Mouse (Mus musculus) lung, postnatal 10 days (tissue): ENCODE data around the gene Tlr9.

Experiments
- DNase-seq: peaks from one replicate; pipeline ENCODE4 v3.0.0; 2021

The Tlr9 gene

DNA sequence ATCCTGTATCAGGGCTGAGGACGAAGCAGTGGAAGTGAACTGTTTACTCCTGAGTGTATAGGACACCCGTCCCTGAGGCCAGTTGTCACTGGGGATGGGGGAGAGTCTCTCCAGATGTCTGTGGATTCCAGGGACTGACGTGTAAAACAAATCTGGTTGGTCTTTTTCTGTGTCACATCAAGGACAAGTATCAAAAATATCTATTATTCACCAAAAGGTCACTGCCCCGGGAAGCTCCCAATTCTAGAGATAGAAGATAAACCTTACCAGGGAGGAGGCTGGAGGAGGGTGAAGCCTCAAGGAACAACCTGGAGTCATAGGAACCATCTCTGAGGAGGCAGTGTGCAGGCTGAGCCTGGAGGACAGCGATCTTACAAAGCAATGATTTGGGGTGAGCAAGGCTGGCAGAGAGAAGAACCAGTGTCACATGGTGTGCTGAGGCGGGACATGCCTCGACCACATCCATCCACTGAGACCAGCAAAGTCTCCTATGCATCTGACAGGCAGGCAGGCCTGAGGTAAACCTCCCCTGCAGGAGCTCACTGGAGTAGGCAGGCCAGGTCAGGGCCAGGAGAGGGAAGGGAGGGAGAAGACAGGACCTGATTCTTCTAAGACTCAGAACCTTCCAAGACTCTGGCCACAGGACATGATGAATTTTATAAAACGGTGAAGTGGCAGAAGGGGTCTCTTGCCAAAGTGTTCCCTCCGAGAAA, 46.8 kb downstream of the Tlr9 start:
- DNase-seq = no peak

DNA sequence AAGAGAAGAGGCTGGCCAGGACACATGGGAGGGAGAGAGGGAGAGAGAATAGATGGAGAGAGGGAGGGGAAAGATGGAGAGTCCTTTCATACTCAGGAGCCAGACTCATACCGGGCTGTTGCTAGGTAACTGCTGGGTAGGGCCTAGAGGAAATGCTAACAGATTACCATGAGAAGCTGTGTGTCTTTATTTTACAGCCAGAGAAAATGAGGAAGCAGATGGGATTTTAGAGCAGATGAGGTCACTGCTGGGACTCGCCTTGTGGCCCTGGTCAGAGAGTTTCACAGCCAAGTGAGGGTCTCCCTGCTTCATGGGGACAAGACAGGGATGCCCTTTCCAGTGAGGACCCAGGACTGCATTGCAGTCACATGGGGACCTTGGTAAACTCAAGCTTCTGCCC, 47.5 kb downstream of the Tlr9 start:
- DNase-seq = no peak

DNA sequence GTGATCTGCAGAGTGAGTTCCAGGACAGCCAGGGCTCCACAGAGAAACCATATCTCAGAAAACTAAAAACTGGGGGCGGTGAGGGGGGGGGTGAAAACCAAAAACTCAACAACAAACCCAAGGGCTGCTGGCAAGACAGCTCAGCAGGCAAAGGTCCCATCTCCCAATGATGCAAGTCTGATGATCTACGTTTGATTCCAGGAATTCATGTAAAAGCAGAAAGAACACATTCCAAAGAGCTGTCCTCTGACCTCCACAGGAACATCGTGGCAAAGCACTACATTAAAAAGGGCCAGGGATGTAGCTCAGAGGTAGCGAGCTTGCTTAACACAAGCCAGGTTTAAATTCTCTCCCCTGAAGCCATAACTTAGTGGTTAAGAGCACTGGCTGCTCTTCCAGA, 48.3 kb downstream of the Tlr9 start:
- DNase-seq = no peak

DNA sequence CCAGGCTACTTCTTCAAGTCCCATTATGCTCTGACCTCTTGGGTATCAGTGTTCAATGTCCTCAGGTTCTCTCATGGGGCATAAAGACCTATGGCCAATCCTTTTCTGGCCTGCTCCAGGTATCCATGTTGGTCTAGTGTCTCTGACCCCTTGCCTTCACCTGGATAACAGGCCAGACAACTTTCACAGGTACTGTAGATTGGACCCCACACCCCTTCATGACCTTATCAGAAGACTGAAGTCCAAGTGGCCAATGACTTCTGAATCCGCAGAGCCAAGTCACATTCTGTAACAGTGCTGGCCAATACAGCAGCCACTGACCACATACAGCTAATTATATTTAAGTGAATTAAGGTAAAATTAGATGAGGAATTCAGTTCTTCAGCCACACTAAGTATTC, 49.9 kb downstream of the Tlr9 start:
- no peak for DNase-seq

DNA sequence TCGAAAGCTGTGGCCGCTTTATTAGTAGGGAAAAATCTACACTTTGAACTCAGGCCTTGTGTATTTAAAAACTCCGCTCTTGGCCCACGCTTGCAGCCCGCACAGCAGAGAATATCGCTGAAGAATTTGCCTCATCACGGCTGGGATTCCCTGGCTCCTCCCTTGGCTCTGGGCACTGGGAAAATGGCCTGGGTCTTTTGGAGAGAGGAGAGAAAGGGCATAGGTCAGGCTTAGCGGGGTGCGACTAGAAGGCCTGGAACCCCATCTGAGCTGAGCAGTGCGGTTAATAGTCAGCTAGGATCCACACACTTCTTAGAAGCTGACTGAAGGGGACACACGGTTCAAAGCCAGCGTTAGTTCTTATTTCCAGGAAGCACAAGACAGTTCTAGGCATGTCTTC, 50.9 kb downstream of the Tlr9 start:
- no peak for DNase-seq

DNA sequence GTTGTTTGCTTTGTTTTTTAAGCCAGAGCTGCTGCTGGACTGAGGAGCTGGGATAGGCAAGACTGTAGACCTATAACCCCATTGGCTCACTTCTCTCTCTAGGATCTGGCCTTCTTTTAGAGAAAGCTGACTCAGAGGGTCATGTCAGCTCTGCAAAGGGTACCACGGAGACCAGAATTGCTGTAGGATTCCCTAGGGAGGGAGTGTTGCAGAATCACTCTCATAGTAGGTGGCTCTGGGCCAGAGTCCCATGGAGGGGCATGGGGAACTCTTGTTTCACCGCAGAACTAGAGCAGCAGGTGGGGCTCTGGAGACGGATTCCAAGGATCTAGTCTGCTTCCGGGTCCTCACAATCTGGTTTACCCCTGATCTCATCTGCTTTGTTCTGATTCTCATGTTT, 51.4 kb downstream of the Tlr9 start:
- DNase-seq = no peak

DNA sequence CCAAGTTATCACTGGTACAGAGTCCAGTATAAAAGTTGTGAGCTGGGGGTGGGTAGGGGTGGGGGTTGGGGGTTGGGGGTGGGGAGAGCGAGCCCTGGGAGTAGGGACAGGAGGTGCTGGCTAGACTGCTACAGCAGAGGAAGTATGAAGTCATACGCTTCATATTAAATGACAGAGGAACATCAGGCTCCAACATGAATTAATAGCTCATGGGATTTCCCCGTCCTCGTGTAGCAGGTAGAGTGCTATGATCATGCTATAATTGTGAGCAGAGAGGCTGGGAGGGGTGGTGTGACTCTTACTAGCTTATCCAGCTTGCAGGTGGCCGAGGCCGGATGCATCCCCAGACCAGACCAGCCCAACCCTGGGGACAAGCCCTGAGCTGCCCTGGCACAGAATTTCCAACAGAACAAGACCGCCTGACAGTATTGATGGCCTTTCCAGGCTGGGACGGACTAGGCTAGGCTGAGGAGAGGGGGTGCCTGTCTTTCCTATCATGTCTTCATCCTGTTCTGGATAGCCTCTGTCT, 52.3 kb downstream of the Tlr9 start:
- DNase-seq = no peak

DNA sequence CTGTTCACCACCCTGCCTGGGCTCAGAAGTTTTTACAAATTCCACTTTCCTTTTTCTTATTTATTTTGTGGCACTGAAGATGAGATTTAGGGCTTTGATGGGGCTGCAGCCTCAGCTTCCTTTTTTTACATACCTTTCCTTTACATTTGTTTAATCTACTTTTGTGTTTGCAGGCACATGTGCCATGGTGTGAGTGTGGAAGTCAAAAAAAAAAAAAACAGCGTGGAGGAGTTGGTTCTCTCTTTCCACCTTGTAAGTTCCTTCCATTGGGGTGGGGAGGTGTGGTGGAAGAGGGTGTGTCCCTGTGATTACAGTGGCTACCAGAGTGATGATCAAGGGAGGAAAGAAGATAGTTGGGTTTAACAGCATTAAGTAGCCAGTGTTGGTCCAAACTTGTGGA, 53.4 kb downstream of the Tlr9 start:
- DNase-seq = no peak
